Mouse (Mus musculus) cerebellum, adult 2 months (tissue): Measurements from ENCODE around the gene 1700003F12Rik.

Experiments used
- CTCF ChIP-seq: fragments of 200-500 bp; IDR thresholded peaks from 2 replicates; pipeline ENCODE4 v1.5.1; 2011; ENCODE audit warnings: low read depth, mild to moderate bottlenecking, control low read depth, low read length, moderate library complexity, borderline replicate concordance; ENCODE audit not compliant: insufficient read depth
- POLR2A ChIP-seq: fragments of 200-500 bp; IDR thresholded peaks from 2 replicates; pipeline ENCODE4 v1.6.1; 2011; ENCODE audit warnings: low read length, control low read depth, borderline replicate concordance; ENCODE audit not compliant: insufficient read depth

DNA sequence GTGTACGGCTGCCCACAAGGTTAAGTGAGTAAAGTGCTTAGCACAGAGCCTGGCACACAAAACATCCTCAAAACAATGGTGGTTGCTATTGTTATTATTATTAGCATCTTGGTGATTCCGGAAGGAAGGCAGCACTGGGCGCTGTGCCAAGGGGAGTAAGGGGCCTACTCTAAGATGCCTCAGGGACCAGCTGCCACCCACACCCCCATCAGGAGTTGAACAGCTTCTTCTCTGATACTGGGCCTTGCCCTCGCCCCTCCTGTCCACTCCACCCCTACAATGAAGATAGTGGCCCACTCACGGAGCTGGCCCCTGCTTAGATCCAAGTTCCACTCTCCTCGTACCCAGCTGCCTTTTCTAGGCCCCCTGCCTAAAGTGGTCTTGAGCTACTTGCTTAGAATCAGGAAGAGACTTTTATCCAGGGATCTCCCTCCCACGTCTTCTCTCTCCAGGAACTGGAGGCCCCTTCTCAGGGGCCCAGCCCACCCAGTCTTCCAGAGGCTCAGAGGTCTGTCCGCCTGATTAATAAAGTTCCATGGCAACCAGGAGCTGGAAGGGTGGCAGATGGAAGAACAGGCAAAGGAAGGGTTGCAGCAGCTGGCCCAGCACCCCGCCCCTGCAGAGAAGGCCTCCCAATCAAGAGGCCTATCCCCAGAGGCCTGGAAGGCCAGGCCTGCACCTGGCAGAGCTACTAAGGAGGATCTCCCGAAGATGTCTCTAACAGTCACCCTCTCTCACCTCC is 21.6 kb downstream of the 1700003F12Rik start:
- TF ChIP-seq CTCF (no peak), POLR2A (no peak)
